Mouse (Mus musculus): ENCODE data around the gene Ndufs4. TPM values are rescaled to one million over a fixed set of nuclear protein-coding genes. Genes with fewer than 3 reads are reported as not detected.

Gene Ndufs4
- 304 and 323 TPM in 2 replicates for polyA plus RNA-seq (2015; fragmentation: Nextera tagmentation; extraction: Ambion mirVana)

GRCm38 (mm10) chr13:114388211-114388965, at the start of gene Ndufs4:
Gene Ndufs4 (minus strand): TSS chr13:114388258.
- H3K4me2 ChIP-seq (ENCODE audit: low read length): peak within 1 kb of the TSS; percentile 83
- 43% methylated on average over 13 of the region's 13 CpGs for WGBS
- peak; percentile 15; the same call in 1 of the 2 replicates for ATAC-seq

GRCm38 (mm10) chr13:114432491-114432890, 44.4 kb upstream of the Ndufs4 start:
- H3K9me3 ChIP-seq (ENCODE audit: control insufficient read depth, low read length): no peaks in the 10 kb centered on the region
- H3K4me2 ChIP-seq (ENCODE audit: low read length): no peak overlapping the region
- no peaks in the 10 kb centered on the region for H3K4me1 ChIP-seq (replicated peaks; ENCODE audit: control insufficient read depth, insufficient read depth, low read length)
- no peaks in the 10 kb centered on the region for H3K27me3 ChIP-seq (replicated peaks; ENCODE audit: control insufficient read depth, insufficient read depth, low read length)
- no peak for ATAC-seq
- no peak overlapping the region for H3K4me3 ChIP-seq (replicated peaks; ENCODE audit: low read length)
- no peak overlapping the region for H3K27ac ChIP-seq (ENCODE audit: low read length)
- H3K9ac ChIP-seq (replicated peaks; ENCODE audit: low read depth, low read length): no peak overlapping the region
- no peaks in the 10 kb centered on the region for H3K36me3 ChIP-seq (ENCODE audit: control insufficient read depth, insufficient read depth)
- WGBS: 51% methylated on average over 5 of the region's 5 CpGs

More at GRCm38 (mm10) chr13:114388211-114388965, at the start of gene Ndufs4:
- no peaks in the 10 kb centered on the region for H3K36me3 ChIP-seq (ENCODE audit: control insufficient read depth, insufficient read depth)
- H3K27ac ChIP-seq (ENCODE audit: low read length): peak within 1 kb of the TSS; percentile 84
- peaks cover 11% of the 10 kb centered on the region for H3K4me1 ChIP-seq (replicated peaks; ENCODE audit: control insufficient read depth, insufficient read depth, low read length)
- H3K9ac ChIP-seq (replicated peaks; ENCODE audit: low read depth, low read length): peak within 1 kb of the TSS; percentile 93
- no peaks in the 10 kb centered on the region for H3K27me3 ChIP-seq (replicated peaks; ENCODE audit: control insufficient read depth, insufficient read depth, low read length)
- H3K4me3 ChIP-seq (replicated peaks; ENCODE audit: low read length): peak within 1 kb of the TSS; percentile 95
- H3K9me3 ChIP-seq (ENCODE audit: control insufficient read depth, low read length): no peaks in the 10 kb centered on the region

GRCm38 (mm10) chr13:114425230-114425629, 37.2 kb upstream of the Ndufs4 start:
- 93% methylated on average over 5 of the region's 5 CpGs for WGBS
- Histone ChIP-seq H3K4me2 (ENCODE audit: low read length) (no peak overlapping the region), H3K27ac (ENCODE audit: low read length) (no peak overlapping the region), H3K36me3 (ENCODE audit: control insufficient read depth, insufficient read depth) (no peaks in the 10 kb centered on the region), H3K9me3 (ENCODE audit: control insufficient read depth, low read length) (no peaks in the 10 kb centered on the region), H3K27me3 (replicated peaks; ENCODE audit: control insufficient read depth, insufficient read depth, low read length) (no peaks in the 10 kb centered on the region), H3K4me1 (replicated peaks; ENCODE audit: control insufficient read depth, insufficient read depth, low read length) (no peaks in the 10 kb centered on the region), H3K9ac (replicated peaks; ENCODE audit: low read depth, low read length) (no peak overlapping the region), H3K4me3 (replicated peaks; ENCODE audit: low read length) (no peak overlapping the region)
- no peak for ATAC-seq

GRCm38 (mm10) chr13:114420235-114420634, 32.2 kb upstream of the Ndufs4 start:
- Histone ChIP-seq H3K9ac (replicated peaks; ENCODE audit: low read depth, low read length) (no peak overlapping the region), H3K36me3 (ENCODE audit: control insufficient read depth, insufficient read depth) (no peaks in the 10 kb centered on the region), H3K4me1 (replicated peaks; ENCODE audit: control insufficient read depth, insufficient read depth, low read length) (no peaks in the 10 kb centered on the region), H3K4me2 (ENCODE audit: low read length) (no peak overlapping the region), H3K27me3 (replicated peaks; ENCODE audit: control insufficient read depth, insufficient read depth, low read length) (no peaks in the 10 kb centered on the region), H3K4me3 (replicated peaks; ENCODE audit: low read length) (no peak overlapping the region), H3K9me3 (ENCODE audit: control insufficient read depth, low read length) (no peaks in the 10 kb centered on the region), H3K27ac (ENCODE audit: low read length) (no peak overlapping the region)
- WGBS: 90% methylated on average over 8 of the region's 8 CpGs
- ATAC-seq: no peak

- H3K4me1 ChIP-seq (replicated peaks; ENCODE audit: control insufficient read depth, insufficient read depth, low read length): no peaks in the 10 kb centered on the region
- H3K36me3 ChIP-seq (ENCODE audit: control insufficient read depth, insufficient read depth): no peaks in the 10 kb centered on the region
- no peak overlapping the region for H3K9ac ChIP-seq (replicated peaks; ENCODE audit: low read depth, low read length)
- no peak overlapping the region for H3K4me3 ChIP-seq (replicated peaks; ENCODE audit: low read length)
- no peak overlapping the region for H3K4me2 ChIP-seq (ENCODE audit: low read length)
- H3K9me3 ChIP-seq (ENCODE audit: control insufficient read depth, low read length): no peaks in the 10 kb centered on the region
- WGBS: 83% methylated on average over 3 of the region's 3 CpGs
- no peak for ATAC-seq
- no peaks in the 10 kb centered on the region for H3K27me3 ChIP-seq (replicated peaks; ENCODE audit: control insufficient read depth, insufficient read depth, low read length)
- H3K27ac ChIP-seq (ENCODE audit: low read length): no peak overlapping the region
Observed at GRCm38 (mm10) chr13:114419364-114419763, 31.3 kb upstream of the Ndufs4 start.

GRCm38 (mm10) chr13:114412326-114412725, 24.3 kb upstream of the Ndufs4 start:
- no peak for ATAC-seq
- no peak overlapping the region for H3K4me2 ChIP-seq (ENCODE audit: low read length)

GRCm38 (mm10) chr13:114406866-114407265, 18.8 kb upstream of the Ndufs4 start:
- WGBS: 6% methylated on average over 5 of the region's 5 CpGs
- no peaks in the 10 kb centered on the region for H3K27me3 ChIP-seq (replicated peaks; ENCODE audit: control insufficient read depth, insufficient read depth, low read length)
- no peak for ATAC-seq
- H3K9me3 ChIP-seq (ENCODE audit: control insufficient read depth, low read length): no peaks in the 10 kb centered on the region
- H3K9ac ChIP-seq (replicated peaks; ENCODE audit: low read depth, low read length): no peak overlapping the region
- no peak overlapping the region for H3K27ac ChIP-seq (ENCODE audit: low read length)
- H3K4me2 ChIP-seq (ENCODE audit: low read length): no peak overlapping the region
- H3K4me3 ChIP-seq (replicated peaks; ENCODE audit: low read length): no peak overlapping the region
- H3K4me1 ChIP-seq (replicated peaks; ENCODE audit: control insufficient read depth, insufficient read depth, low read length): peaks cover 2% of the 10 kb centered on the region; the same call in 1 of the 2 replicates
- no peaks in the 10 kb centered on the region for H3K36me3 ChIP-seq (ENCODE audit: control insufficient read depth, insufficient read depth)

More at GRCm38 (mm10) chr13:114412326-114412725, 24.3 kb upstream of the Ndufs4 start:
- Histone ChIP-seq H3K27me3 (replicated peaks; ENCODE audit: control insufficient read depth, insufficient read depth, low read length) (no peaks in the 10 kb centered on the region), H3K4me1 (replicated peaks; ENCODE audit: control insufficient read depth, insufficient read depth, low read length) (no peaks in the 10 kb centered on the region), H3K27ac (ENCODE audit: low read length) (no peak overlapping the region), H3K4me3 (replicated peaks; ENCODE audit: low read length) (no peak overlapping the region), H3K36me3 (ENCODE audit: control insufficient read depth, insufficient read depth) (no peaks in the 10 kb centered on the region), H3K9me3 (ENCODE audit: control insufficient read depth, low read length) (no peaks in the 10 kb centered on the region), H3K9ac (replicated peaks; ENCODE audit: low read depth, low read length) (no peak overlapping the region)

- no peak overlapping the region for H3K4me2 ChIP-seq (ENCODE audit: low read length)
Observed at GRCm38 (mm10) chr13:114406424-114406823, 18.4 kb upstream of the Ndufs4 start.

GRCm38 (mm10) chr13:114405100-114405715, 17.1 kb upstream of the Ndufs4 start:
- 75% methylated on average over 9 of the region's 9 CpGs for WGBS
- no peak overlapping the region for H3K9ac ChIP-seq (replicated peaks; ENCODE audit: low read depth, low read length)
- ATAC-seq: no peak

More at GRCm38 (mm10) chr13:114406424-114406823, 18.4 kb upstream of the Ndufs4 start:
- Histone ChIP-seq H3K4me3 (replicated peaks; ENCODE audit: low read length) (no peak overlapping the region), H3K27me3 (replicated peaks; ENCODE audit: control insufficient read depth, insufficient read depth, low read length) (no peaks in the 10 kb centered on the region), H3K9me3 (ENCODE audit: control insufficient read depth, low read length) (no peaks in the 10 kb centered on the region), H3K9ac (replicated peaks; ENCODE audit: low read depth, low read length) (no peak overlapping the region), H3K4me1 (replicated peaks; ENCODE audit: control insufficient read depth, insufficient read depth, low read length) (peaks cover 2% of the 10 kb centered on the region; the same call in 1 of the 2 replicates), H3K27ac (ENCODE audit: low read length) (no peak overlapping the region), H3K36me3 (ENCODE audit: control insufficient read depth, insufficient read depth) (no peaks in the 10 kb centered on the region)
- 8% methylated on average over 5 of the region's 5 CpGs for WGBS
- no peak for ATAC-seq

More at GRCm38 (mm10) chr13:114405100-114405715, 17.1 kb upstream of the Ndufs4 start:
- H3K27ac ChIP-seq (ENCODE audit: low read length): no peak overlapping the region
- no peak overlapping the region for H3K4me2 ChIP-seq (ENCODE audit: low read length)
- no peaks in the 10 kb centered on the region for H3K9me3 ChIP-seq (ENCODE audit: control insufficient read depth, low read length)
- H3K36me3 ChIP-seq (ENCODE audit: control insufficient read depth, insufficient read depth): no peaks in the 10 kb centered on the region
- H3K4me3 ChIP-seq (replicated peaks; ENCODE audit: low read length): no peak overlapping the region
- H3K4me1 ChIP-seq (replicated peaks; ENCODE audit: control insufficient read depth, insufficient read depth, low read length): peaks cover 2% of the 10 kb centered on the region; the same call in 1 of the 2 replicates
- H3K27me3 ChIP-seq (replicated peaks; ENCODE audit: control insufficient read depth, insufficient read depth, low read length): no peaks in the 10 kb centered on the region
